11 mouse cellular contexts compared by ENCODE assay signal in the genomic region with DNA sequence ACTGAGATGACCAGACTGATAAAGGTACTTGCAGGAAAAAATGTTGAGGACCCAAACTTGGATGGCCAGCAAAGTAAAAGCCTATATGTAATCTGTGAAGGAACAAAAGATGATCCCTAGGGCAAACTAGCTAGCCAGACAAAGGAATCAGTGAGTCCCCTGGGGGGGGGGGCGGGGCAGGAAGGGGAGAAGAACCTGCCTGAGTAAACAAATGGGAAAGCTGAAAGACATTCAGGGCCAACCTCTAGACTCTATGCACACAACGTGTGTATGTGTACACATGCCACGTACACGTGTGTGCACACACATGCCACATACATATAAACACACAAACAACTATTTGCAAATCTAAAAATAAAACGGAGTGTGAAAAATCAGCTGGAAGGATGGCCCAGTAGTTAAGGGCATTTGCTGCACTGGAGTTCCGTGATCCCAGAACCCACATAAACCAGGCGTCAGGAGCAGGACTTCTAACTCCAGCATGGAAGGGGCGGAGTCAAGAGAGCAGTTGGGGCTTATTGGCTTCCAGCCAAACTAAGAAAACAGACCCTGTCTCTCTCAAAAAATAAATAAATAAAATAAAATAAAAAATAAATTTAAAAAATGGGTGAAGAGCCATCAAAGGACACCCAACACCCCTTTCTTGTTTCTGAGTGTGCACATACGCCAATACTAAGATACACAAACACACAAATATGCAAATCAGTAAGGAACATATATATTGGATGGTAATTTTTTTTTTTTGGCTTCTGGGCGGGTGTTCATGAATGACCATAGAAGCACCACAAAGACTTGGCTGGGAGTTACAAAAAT. TPM values are rescaled to one million over a fixed set of nuclear protein-coding genes. Genes with fewer than 3 reads are reported as not detected.
A peak's percentile ranks its signal among the peaks of the same experiment; 100 is the strongest.
DNase-seq lines count a peak whose midpoint lies in the region; ATAC-seq and TF ChIP-seq lines count a peak whose summit lies in the region.
"Had no signal": no experiment of that assay in that cellular context is flagged by ENCODE, and none has a peak within 500 bp of the region (broad histone marks: within the 10 kb centered on the region; RNA-seq: fewer than 3 reads in every experiment).

No protein-coding gene starts in this region.

- H3K27me3 ChIP-seq in forebrain, postnatal 0 days (ENCODE audit: insufficient read depth, low read length) = no peaks in the 10 kb centered on the region
- no peaks in the 10 kb centered on the region for H3K27me3 ChIP-seq in midbrain, embryonic 12.5 days

- 0 out of 2 replicates have a peak overlapping the region, but pooled peaks have one; percentile 96 for H3K4me3 ChIP-seq in forebrain, postnatal 0 days (ENCODE audit: low read depth, low read length)
- peak overlapping the region; percentile 17; the same call in 1 of the 2 replicates for H3K4me3 ChIP-seq in midbrain, embryonic 12.5 days

- ATAC-seq in forebrain, postnatal 0 days = no peak
- ATAC-seq in midbrain, embryonic 12.5 days (ENCODE audit: low FRiP score, low read depth) = no peak
- ATAC-seq in erythroid progenitor cell, adult 5-6 weeks (replicated peaks; ENCODE audit: low FRiP score, poor library complexity, severe bottlenecking) = no peak

- TF ChIP-seq CTCF in forebrain, postnatal 0 days (IDR thresholded peaks at IDR 0.05; ENCODE audit: low read depth) = no peak

- 33% methylated on average over 9 of the region's 10 CpGs for WGBS in forebrain, postnatal 0 days
- 37% methylated on average over 9 of the region's 10 CpGs for WGBS in midbrain, embryonic 12.5 days

- H3K9me3 ChIP-seq in forebrain, postnatal 0 days (ENCODE audit: low read length) = no peaks in the 10 kb centered on the region
- H3K9me3 ChIP-seq in midbrain, embryonic 12.5 days = no peaks in the 10 kb centered on the region

- 0 out of 2 replicates have a peak, but pooled peaks cover 5% of the 10 kb centered on the region for H3K36me3 ChIP-seq in forebrain, postnatal 0 days (ENCODE audit: insufficient read depth)
- H3K36me3 ChIP-seq in midbrain, embryonic 12.5 days = peaks cover 20% of the 10 kb centered on the region; the same call in 1 of the 2 replicates

- peak overlapping the region; percentile 87 for H3K4me2 ChIP-seq in forebrain, postnatal 0 days (ENCODE audit: low read depth)
- H3K4me2 ChIP-seq in midbrain, embryonic 12.5 days (replicated peaks) = peak overlapping the region; percentile 66

- no peak overlapping the region for H3K27ac ChIP-seq in forebrain, postnatal 0 days (ENCODE audit: low read depth, low read length)
- H3K27ac ChIP-seq in midbrain, embryonic 12.5 days (replicated peaks) = no peak overlapping the region

- no peak overlapping the region for H3K9ac ChIP-seq in forebrain, postnatal 0 days
- no peak overlapping the region; the same call in 1 of the 2 replicates for H3K9ac ChIP-seq in midbrain, embryonic 12.5 days (replicated peaks)

- peak; percentile 32 for DNase-seq in cerebellum, adult 11-12 months
- no peak for DNase-seq in cerebellum, adult 11 months
- peak; percentile 30 for DNase-seq in MEL-GATA-1-ER (ENCODE audit: extremely low read depth, low read depth)
- no peak for DNase-seq in forebrain, postnatal 0 days
- no peak for DNase-seq in frontal cortex, adult 2 months (ENCODE audit: extremely low spot score in 1 of 2, low spot score in 1 of 2)
- no peak for DNase-seq in ovary, adult 18-20 months (ENCODE audit: low spot score)
- DNase-seq: adrenal gland, postnatal 14 days; heart, postnatal 4 days; right cerebral cortex, adult 18-20 months had no signal

- H3K4me1 ChIP-seq in forebrain, postnatal 0 days (ENCODE audit: insufficient read depth) = peaks cover 3% of the 10 kb centered on the region; the same call in 1 of the 2 replicates
- peaks cover 31% of the 10 kb centered on the region for H3K4me1 ChIP-seq in midbrain, embryonic 12.5 days

RNA-seq across cellular contexts. Expression of gene Cep78, which starts 1.7 kb away (rescaled TPM):
- 25.3 and 27.0 TPM in 2 replicates for total RNA-seq in forebrain, postnatal 0 days (2014; rRNA removed)
- 21.6 and 23.4 TPM in 2 replicates for polyA plus RNA-seq in forebrain, postnatal 0 days (2015; fragmentation: Nextera tagmentation; extraction: Ambion mirVana)
- 49.6 and 54.8 TPM in 2 replicates for polyA plus RNA-seq in midbrain, embryonic 12.5 days (2016; fragmentation: Nextera tagmentation; extraction: Ambion mirVana)
- polyA plus RNA-seq in frontal cortex, adult 2 months (2012; rRNA removed) = 8.5 and 10.1 TPM in 2 replicates
- 2.5 and 8.4 TPM in 2 replicates for total RNA-seq in erythroid progenitor cell, adult 5-6 weeks (2015; ENCODE audit: low replicate concordance)
- total RNA-seq in erythroid progenitor cell, adult 5-6 weeks (2017; ENCODE audit: low replicate concordance) = 4.1 and 8.9 TPM in 2 replicates

RNA-seq across cellular contexts. Expression of gene Psat1, which starts 36.0 kb away (rescaled TPM):
- total RNA-seq in forebrain, postnatal 0 days (2014; rRNA removed) = 84.2 and 89.2 TPM in 2 replicates
- polyA plus RNA-seq in forebrain, postnatal 0 days (2015; fragmentation: Nextera tagmentation; extraction: Ambion mirVana) = 57.4 and 69.1 TPM in 2 replicates
- 99.6 and 120 TPM in 2 replicates for polyA plus RNA-seq in midbrain, embryonic 12.5 days (2016; fragmentation: Nextera tagmentation; extraction: Ambion mirVana)
- 112 and 121 TPM in 2 replicates for polyA plus RNA-seq in frontal cortex, adult 2 months (2012; rRNA removed)
- 13.0 and 14.4 TPM in 2 replicates for total RNA-seq in erythroid progenitor cell, adult 5-6 weeks (2015; ENCODE audit: low replicate concordance)
- 11.7 and 35.3 TPM in 2 replicates for total RNA-seq in erythroid progenitor cell, adult 5-6 weeks (2017; ENCODE audit: low replicate concordance)

Comparison
In these comparisons a context has a peak if more than half of its experiments do, and no peak if none do; other contexts are left out.
1. DNase-seq: peak in cerebellum, adult 11-12 months (single experiment) and MEL-GATA-1-ER (single experiment); none in cerebellum, adult 11 months (single experiment), forebrain, postnatal 0 days (single experiment), frontal cortex, adult 2 months (0 of 2) and ovary, adult 18-20 months (single experiment).